Mouse (Mus musculus) kidney, adult 2 months (tissue): ENCODE data around the gene C130032M10Rik.

Experiments
- CTCF ChIP-seq: fragments of 200-500 bp; conservative IDR thresholded peaks from 2 replicates; pipeline ENCODE4 v1.5.1; 2011; ENCODE audit warnings: low read depth, mild to moderate bottlenecking, control low read depth, low read length, moderate library complexity, mixed read lengths; ENCODE audit not compliant: insufficient read depth, insufficient read length
- POLR2A ChIP-seq: fragments of 200-500 bp; IDR thresholded peaks from one replicate; pipeline ENCODE4 v1.6.1; 2011; ENCODE audit warnings: low read depth, low read length, control low read depth

GRCm38 (mm10) chr9:114538996-114539563 is 23.6 kb downstream of the C130032M10Rik start:
- TF ChIP-seq CTCF (no peak), POLR2A (no peak)
